Mouse (Mus musculus): ENCODE data around the gene Gm49321. TPM values are rescaled to one million over a fixed set of nuclear protein-coding genes. Genes with fewer than 3 reads are reported as not detected.

Gm49321 gene
- total RNA-seq, 1 experiment from 2014 or later, result not detected

GRCm38 (mm10) chr12:73989594-73989993 is 52.1 kb downstream of the Gm49321 start:
- ATAC-seq (replicated peaks; ENCODE audit: insufficient number of reproducible peaks, low FRiP score, low TSS enrichment, poor library complexity, severe bottlenecking), result 0 out of 2 replicates have a peak, but pooled peaks have one; percentile 56

GRCm38 (mm10) chr12:73996906-73997296 is 59.4 kb downstream of the Gm49321 start:
- ATAC-seq (replicated peaks; ENCODE audit: insufficient number of reproducible peaks, low FRiP score, low TSS enrichment, poor library complexity, severe bottlenecking), result no peak

GRCm38 (mm10) chr12:73997297-73998127 is 60.1 kb downstream of the Gm49321 start, which contains the start of gene Syt16:
TSS of gene Syt16 (plus strand) at chr12:73997661.
- no peak for ATAC-seq (replicated peaks; ENCODE audit: insufficient number of reproducible peaks, low FRiP score, low TSS enrichment, poor library complexity, severe bottlenecking)

- ATAC-seq (replicated peaks; ENCODE audit: insufficient number of reproducible peaks, low FRiP score, low TSS enrichment, poor library complexity, severe bottlenecking), result no peak
Observed at GRCm38 (mm10) chr12:73998128-73998456, 60.6 kb downstream of the Gm49321 start.

GRCm38 (mm10) chr12:74002449-74002848 is 65.0 kb downstream of the Gm49321 start:
- no peak for ATAC-seq (replicated peaks; ENCODE audit: insufficient number of reproducible peaks, low FRiP score, low TSS enrichment, poor library complexity, severe bottlenecking)

- peak; percentile 35 for ATAC-seq (replicated peaks; ENCODE audit: insufficient number of reproducible peaks, low FRiP score, low TSS enrichment, poor library complexity, severe bottlenecking)
Observed at GRCm38 (mm10) chr12:74009448-74009911, 72.0 kb downstream of the Gm49321 start.

GRCm38 (mm10) chr12:74013739-74014138 is 76.3 kb downstream of the Gm49321 start:
- ATAC-seq (replicated peaks; ENCODE audit: insufficient number of reproducible peaks, low FRiP score, low TSS enrichment, poor library complexity, severe bottlenecking), result no peak

- ATAC-seq (replicated peaks; ENCODE audit: insufficient number of reproducible peaks, low FRiP score, low TSS enrichment, poor library complexity, severe bottlenecking), result no peak
Observed at GRCm38 (mm10) chr12:74014739-74015270, 77.4 kb downstream of the Gm49321 start.

GRCm38 (mm10) chr12:74015491-74015890 is 78.0 kb downstream of the Gm49321 start:
- no peak for ATAC-seq (replicated peaks; ENCODE audit: insufficient number of reproducible peaks, low FRiP score, low TSS enrichment, poor library complexity, severe bottlenecking)

Other genes starting within 250 kb of the Gm49321 start
- 87.0 to 108 TPM (median 106 TPM) in 3 replicates for gene Hif1a, start 36.3 kb upstream of the Gm49321 start, total RNA-seq (2017)
- 22.8 to 30.2 TPM (median 29.5 TPM) in 3 replicates for gene Snapc1, start 26.8 kb downstream of the Gm49321 start, total RNA-seq (2017)
- not detected in 3 replicates for gene Syt16, start 60.0 kb downstream of the Gm49321 start, total RNA-seq (2017)

All from monocyte, adult 5-6 weeks (primary cell).